In the genomic region with DNA sequence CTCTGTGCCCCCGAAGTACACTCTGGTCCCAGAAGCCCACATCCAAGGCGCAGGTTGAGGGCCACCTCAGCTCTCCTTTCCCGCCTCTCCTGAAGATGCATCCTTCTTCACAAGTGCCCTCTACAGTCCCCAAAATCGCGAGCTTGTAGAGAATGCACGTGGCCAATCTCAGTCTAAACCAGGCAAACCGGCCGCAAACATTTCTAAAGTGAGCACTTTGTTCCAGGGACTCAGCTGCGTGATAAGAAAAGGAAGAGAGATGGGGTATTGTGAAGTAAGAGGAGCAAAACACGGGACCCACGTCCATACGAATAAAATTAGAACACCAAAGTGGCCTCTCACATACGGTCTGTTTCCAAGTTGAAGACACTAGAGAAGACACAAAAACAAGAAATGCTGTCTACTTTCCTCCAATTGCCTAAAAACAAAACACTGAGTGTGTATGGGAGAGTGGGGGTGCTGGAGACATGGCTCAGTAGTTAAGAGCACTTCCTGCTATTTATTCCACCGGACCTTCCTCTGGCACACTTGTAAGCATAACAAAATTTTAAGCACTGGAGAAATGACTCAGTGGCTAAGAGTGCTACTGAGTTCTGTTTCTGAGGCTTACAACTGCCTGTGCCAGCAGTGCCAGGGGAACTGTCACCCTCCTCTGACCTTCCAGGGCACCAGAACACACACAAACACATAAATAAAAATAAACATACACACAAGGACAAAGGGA, we compare ENCODE assay signal across 8 mouse cellular contexts. TPM values are rescaled to one million over a fixed set of nuclear protein-coding genes. Genes with fewer than 3 reads are reported as not detected.
A peak's percentile ranks its signal among the peaks of the same experiment; 100 is the strongest.
DNase-seq lines count a peak whose midpoint lies in the region; ATAC-seq and TF ChIP-seq lines count a peak whose summit lies in the region.

No protein-coding gene starts in this region.

- peaks cover 4% of the 10 kb centered on the region; the same call in 1 of the 2 replicates for H3K36me3 ChIP-seq in lung, embryonic 15.5 days
- 0 out of 2 replicates have a peak, but pooled peaks cover under 1% of the 10 kb centered on the region for H3K36me3 ChIP-seq in liver, embryonic 11.5 days (ENCODE audit: control insufficient read depth, insufficient read depth, low read length)
- no peaks in the 10 kb centered on the region for H3K36me3 ChIP-seq in splenic B cell, adult 2 months (ENCODE audit: control insufficient read depth, insufficient read depth, low read length, poor library complexity, severe bottlenecking)

- no peaks in the 10 kb centered on the region for H3K27me3 ChIP-seq in lung, embryonic 15.5 days
- H3K27me3 ChIP-seq in liver, embryonic 11.5 days (replicated peaks; ENCODE audit: control insufficient read depth, insufficient read depth, low read length): no peaks in the 10 kb centered on the region
- H3K27me3 ChIP-seq in splenic B cell, adult 2 months (ENCODE audit: control insufficient read depth, insufficient read depth, low read length, poor library complexity, severe bottlenecking): no peaks in the 10 kb centered on the region

- peak overlapping the region; percentile 91 for H3K27ac ChIP-seq in lung, embryonic 15.5 days
- H3K27ac ChIP-seq in embryonic fibroblast, embryonic 13.5 days (ENCODE audit: insufficient read depth, low read length): peak overlapping the region; percentile 22
- H3K27ac ChIP-seq in liver, embryonic 11.5 days (ENCODE audit: low read depth, low read length): peak overlapping the region; percentile 83

- intact Hi-C loops in left cerebral cortex, postnatal 4 days (cut with DNase I): no loop called here

- peak overlapping the region; percentile 84 for H3K4me3 ChIP-seq in lung, embryonic 15.5 days
- peak overlapping the region; percentile 47 for H3K4me3 ChIP-seq in embryonic fibroblast, embryonic 13.5 days (ENCODE audit: insufficient read depth, low read length)
- H3K4me3 ChIP-seq in liver, embryonic 11.5 days (ENCODE audit: low read depth, low read length): peak overlapping the region; percentile 93

- DNase-seq in lung, postnatal 10 days: no peak
- DNase-seq in liver, embryonic 11.5 days (ENCODE audit: low spot score): no peak
- peak; percentile 22 for DNase-seq in splenic B cell, adult 2 months (ENCODE audit: low read depth, low spot score)
- DNase-seq in right cerebral cortex, postnatal 25 days: no peak
- no peak for DNase-seq in left cerebral cortex, postnatal 4 days

- no peak for TF ChIP-seq CTCF in embryonic fibroblast, embryonic 13.5 days (IDR thresholded peaks at IDR 0.05; ENCODE audit: borderline replicate concordance, insufficient read depth, low read length)

- TF ChIP-seq POLR2A in embryonic fibroblast, embryonic 13.5 days (IDR thresholded peaks at IDR 0.05; ENCODE audit: low read depth, low read length): no peak; the same call in 1 of the 2 replicates

- peak overlapping the region; percentile 85 for H3K9ac ChIP-seq in lung, embryonic 15.5 days
- H3K9ac ChIP-seq in liver, embryonic 11.5 days (ENCODE audit: low read depth, low read length): peak overlapping the region; percentile 89

- 2% methylated on average over 14 of the region's 14 CpGs for WGBS in lung, embryonic 15.5 days
- 6% methylated on average over 14 of the region's 14 CpGs for WGBS in liver, embryonic 11.5 days

- H3K9me3 ChIP-seq in lung, embryonic 15.5 days: no peaks in the 10 kb centered on the region
- H3K9me3 ChIP-seq in liver, embryonic 11.5 days (ENCODE audit: control insufficient read depth, low read length): no peaks in the 10 kb centered on the region

- peak overlapping the region; percentile 79 for H3K4me2 ChIP-seq in lung, embryonic 15.5 days
- H3K4me2 ChIP-seq in liver, embryonic 11.5 days: peak overlapping the region; percentile 97

- H3K4me1 ChIP-seq in lung, embryonic 15.5 days: peaks cover 27% of the 10 kb centered on the region
- H3K4me1 ChIP-seq in embryonic fibroblast, embryonic 13.5 days (ENCODE audit: control insufficient read depth, insufficient read depth, low read length): peaks cover 9% of the 10 kb centered on the region
- peaks cover 20% of the 10 kb centered on the region for H3K4me1 ChIP-seq in liver, embryonic 11.5 days (replicated peaks; ENCODE audit: control insufficient read depth, insufficient read depth, low read length)

- no peak; the same call in 1 of the 2 replicates for ATAC-seq in lung, embryonic 15.5 days (ENCODE audit: borderline replicate concordance, extremely low read depth, low FRiP score, low TSS enrichment)
- no peak for ATAC-seq in liver, embryonic 11.5 days (replicated peaks; ENCODE audit: low FRiP score)
- ATAC-seq in megakaryocyte progenitor cell, adult 5-6 weeks (replicated peaks; ENCODE audit: poor library complexity): no peak

RNA-seq across cellular contexts. Expression of gene Pcyox1, which starts 0.5 kb away (rescaled TPM):
- polyA plus RNA-seq in lung, embryonic 15.5 days (2015; fragmentation: Nextera tagmentation; extraction: Ambion mirVana): 80.9 and 82.2 TPM in 2 replicates
- polyA plus RNA-seq in embryonic fibroblast, embryonic 13.5 days (2011; ENCODE audit: insufficient read length, low read depth, missing spikeins): 117 and 140 TPM in 2 replicates
- 57.7 and 66.8 TPM in 2 replicates for polyA plus RNA-seq in liver, embryonic 11.5 days (2014; fragmentation: Nextera tagmentation; extraction: Ambion mirVana)
- 100 to 1,000 TPM; 105 to 113 TPM for total RNA-seq in left cerebral cortex, postnatal 4 days (2021)
- total RNA-seq in megakaryocyte progenitor cell, adult 5-6 weeks (2015): 33.1 and 40.5 TPM in 2 replicates
- total RNA-seq in megakaryocyte progenitor cell, adult 5-6 weeks (2017): 65.6 and 88.1 TPM in 2 replicates

RNA-seq across cellular contexts. Expression of gene Tia1, which starts 6.6 kb away (rescaled TPM):
- polyA plus RNA-seq in lung, embryonic 15.5 days (2015; fragmentation: Nextera tagmentation; extraction: Ambion mirVana): 179 and 191 TPM in 2 replicates
- 92.6 and 133 TPM in 2 replicates for polyA plus RNA-seq in embryonic fibroblast, embryonic 13.5 days (2011; ENCODE audit: insufficient read length, low read depth, missing spikeins)
- polyA plus RNA-seq in liver, embryonic 11.5 days (2014; fragmentation: Nextera tagmentation; extraction: Ambion mirVana): 93.5 and 95.5 TPM in 2 replicates
- 100 to 1,000 TPM; 192 TPM for total RNA-seq in left cerebral cortex, postnatal 4 days (2021)
- 67.3 and 125 TPM in 2 replicates for total RNA-seq in megakaryocyte progenitor cell, adult 5-6 weeks (2015)
- total RNA-seq in megakaryocyte progenitor cell, adult 5-6 weeks (2017): 75.5 and 98.4 TPM in 2 replicates

RNA-seq across cellular contexts. Expression of gene Snrpg, which starts 26.3 kb away (rescaled TPM):
- 556 and 637 TPM in 2 replicates for polyA plus RNA-seq in lung, embryonic 15.5 days (2015; fragmentation: Nextera tagmentation; extraction: Ambion mirVana)
- polyA plus RNA-seq in embryonic fibroblast, embryonic 13.5 days (2011; ENCODE audit: insufficient read length, low read depth, missing spikeins): 141 and 203 TPM in 2 replicates
- polyA plus RNA-seq in liver, embryonic 11.5 days (2014; fragmentation: Nextera tagmentation; extraction: Ambion mirVana): 741 and 785 TPM in 2 replicates
- 100 to 1,000 TPM; 120 to 152 TPM for total RNA-seq in left cerebral cortex, postnatal 4 days (2021)
- total RNA-seq in megakaryocyte progenitor cell, adult 5-6 weeks (2015): 520 and 538 TPM in 2 replicates
- 60.0 and 69.9 TPM in 2 replicates for total RNA-seq in megakaryocyte progenitor cell, adult 5-6 weeks (2017)

RNA-seq across cellular contexts. Expression of gene Gm44790, which starts 29.0 kb away (rescaled TPM):
- 1.3 TPM in 1 of 2 replicates, not detected in the other for polyA plus RNA-seq in lung, embryonic 15.5 days (2015; fragmentation: Nextera tagmentation; extraction: Ambion mirVana)
- not detected in 2 replicates for polyA plus RNA-seq in embryonic fibroblast, embryonic 13.5 days (2011; ENCODE audit: insufficient read length, low read depth, missing spikeins)
- 0.47 TPM in 1 of 2 replicates, not detected in the other for polyA plus RNA-seq in liver, embryonic 11.5 days (2014; fragmentation: Nextera tagmentation; extraction: Ambion mirVana)
- total RNA-seq in left cerebral cortex, postnatal 4 days (2021): not detected
- total RNA-seq in megakaryocyte progenitor cell, adult 5-6 weeks (2015): not detected in 2 replicates
- total RNA-seq in megakaryocyte progenitor cell, adult 5-6 weeks (2017): 1.8 TPM in 1 of 2 replicates, not detected in the other

RNA-seq across cellular contexts. Expression of gene Fam136a, which starts 32.0 kb away (rescaled TPM):
- polyA plus RNA-seq in lung, embryonic 15.5 days (2015; fragmentation: Nextera tagmentation; extraction: Ambion mirVana): 111 TPM in 2 replicates
- polyA plus RNA-seq in embryonic fibroblast, embryonic 13.5 days (2011; ENCODE audit: insufficient read length, low read depth, missing spikeins): 27.5 and 31.9 TPM in 2 replicates
- 188 and 198 TPM in 2 replicates for polyA plus RNA-seq in liver, embryonic 11.5 days (2014; fragmentation: Nextera tagmentation; extraction: Ambion mirVana)
- total RNA-seq in left cerebral cortex, postnatal 4 days (2021): 10 to 100 TPM; 45.4 to 50.4 TPM
- 55.2 and 59.2 TPM in 2 replicates for total RNA-seq in megakaryocyte progenitor cell, adult 5-6 weeks (2015)
- total RNA-seq in megakaryocyte progenitor cell, adult 5-6 weeks (2017): 78.4 and 102 TPM in 2 replicates

Comparison
In these comparisons a context has a peak if more than half of its experiments do, and no peak if none do; other contexts are left out.
1. H3K27ac ChIP-seq: peak in every context shown above with its lines; median percentile 91 in lung, embryonic 15.5 days; 83 in liver, embryonic 11.5 days; 22 in embryonic fibroblast, embryonic 13.5 days.